Mouse (Mus musculus): ENCODE data around the gene CN725425. TPM values are rescaled to one million over a fixed set of nuclear protein-coding genes. Genes with fewer than 3 reads are reported as not detected.

The CN725425 gene
- total RNA-seq (2021): not detected
- long read RNA-seq, experiment 1: 0 reads
- long read RNA-seq, experiment 2: 0 reads

DNA sequence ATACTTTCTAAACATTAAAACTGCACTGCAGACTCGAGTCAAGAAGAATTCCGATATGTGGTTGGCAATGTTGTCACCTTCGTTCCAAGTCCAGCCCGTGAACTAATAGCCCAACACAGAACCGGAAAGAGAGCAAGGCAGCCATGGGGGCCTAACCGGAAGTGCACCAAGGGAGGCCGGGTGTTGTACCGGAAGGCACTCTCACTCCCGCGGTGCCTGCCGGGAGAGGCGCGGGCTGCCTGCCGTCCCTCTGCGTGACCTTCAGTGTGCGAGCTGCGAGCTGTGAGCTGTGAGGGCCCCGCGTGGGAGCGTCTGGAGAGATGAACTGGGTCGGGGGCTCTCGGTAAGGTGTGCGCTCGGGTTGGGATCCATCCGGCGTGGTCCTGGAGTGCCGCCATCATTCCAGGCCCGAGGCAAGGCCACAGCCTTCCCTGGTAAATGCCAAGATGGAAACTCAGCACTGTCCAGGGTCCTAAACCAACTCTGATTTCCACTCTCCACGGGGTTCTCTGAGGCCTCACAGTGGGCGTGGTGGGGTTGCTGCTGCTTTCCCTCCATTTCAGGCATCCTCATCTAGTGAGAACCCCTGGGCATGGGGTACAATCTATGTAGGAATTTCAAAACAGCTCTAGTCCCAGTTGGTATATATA lies at the start of gene CN725425:
Gene CN725425 (plus strand): TSS at position 239 of the 650 bp plus-strand sequence.
- DNase-seq: no peak

DNA sequence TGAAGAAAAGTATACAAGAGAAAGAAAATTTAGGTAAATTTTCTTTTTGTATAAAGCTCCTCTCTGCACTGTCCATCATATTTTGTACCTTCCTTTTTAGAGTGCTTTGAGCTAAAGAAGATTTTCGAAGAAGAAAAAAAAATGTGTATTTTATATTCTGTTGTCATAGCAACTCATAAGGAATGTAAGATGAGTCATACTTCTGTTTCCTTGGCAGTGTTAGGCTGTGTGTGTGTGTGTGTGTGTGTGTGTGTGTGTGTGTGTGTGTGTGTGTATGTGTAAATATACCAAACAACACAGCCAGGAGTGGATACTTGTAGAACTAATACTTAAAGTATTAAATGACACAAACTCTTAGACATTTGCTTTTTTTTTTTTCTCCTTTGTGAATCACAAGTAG lies 46.7 kb upstream of the CN725425 start:
- no peak for DNase-seq

DNA sequence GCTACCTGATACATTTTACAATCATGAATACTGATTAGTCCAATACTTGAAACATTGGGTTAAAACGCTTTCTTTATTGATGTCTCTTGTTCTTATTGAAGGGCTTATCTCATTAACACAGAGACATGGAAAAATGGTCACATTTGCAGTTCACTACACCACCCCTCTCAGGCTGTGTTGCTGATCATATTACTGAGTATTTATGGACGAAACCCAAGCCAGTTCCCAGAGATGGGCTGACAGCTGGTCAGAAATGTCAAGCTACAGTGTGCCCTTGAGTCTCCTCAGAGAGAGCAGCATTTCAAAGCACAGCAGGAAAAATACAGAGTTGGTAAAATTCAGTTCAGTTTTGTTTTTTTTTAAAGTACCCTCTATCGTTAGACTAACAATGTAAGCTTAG lies 46.0 kb upstream of the CN725425 start:
- DNase-seq: peak; percentile 24

DNA sequence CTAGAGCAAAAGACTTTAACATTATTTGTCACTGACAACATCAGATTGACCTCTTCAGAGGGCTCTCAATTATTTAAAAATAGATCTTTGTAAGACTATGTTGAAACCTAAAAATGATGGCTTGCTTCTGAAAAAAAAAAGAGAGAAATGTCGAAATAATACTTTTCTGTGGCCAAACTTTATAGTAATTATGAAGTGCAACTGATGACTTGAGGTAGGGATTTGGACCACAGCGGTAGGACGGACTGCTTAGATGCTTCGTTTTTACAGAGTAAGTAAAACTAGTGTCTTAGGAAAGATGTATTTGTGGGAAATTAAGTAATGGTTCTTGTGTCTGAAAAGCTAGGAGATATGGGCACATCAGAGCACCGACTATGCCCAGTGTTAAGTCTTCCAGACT lies 38.1 kb upstream of the CN725425 start:
- no peak for DNase-seq

DNA sequence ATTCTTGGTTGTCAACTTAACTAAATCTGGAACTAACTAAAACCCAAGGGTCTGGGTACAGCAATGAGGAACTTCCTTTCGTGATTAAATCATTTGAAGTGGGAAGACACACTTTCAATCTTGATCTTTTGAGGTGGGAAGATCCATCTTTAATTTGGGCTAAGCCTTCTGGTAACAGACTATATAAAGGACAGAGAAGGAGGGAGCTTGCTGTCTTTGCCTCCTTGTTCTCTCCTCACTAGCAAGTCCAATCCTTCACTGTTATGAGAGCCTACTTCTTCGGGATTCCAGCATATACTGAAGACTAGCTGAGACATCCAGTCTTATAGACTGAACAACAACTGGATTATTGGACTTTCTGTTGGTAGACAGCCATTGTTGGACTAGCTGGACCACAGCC lies 35.8 kb upstream of the CN725425 start:
- DNase-seq: no peak

DNA sequence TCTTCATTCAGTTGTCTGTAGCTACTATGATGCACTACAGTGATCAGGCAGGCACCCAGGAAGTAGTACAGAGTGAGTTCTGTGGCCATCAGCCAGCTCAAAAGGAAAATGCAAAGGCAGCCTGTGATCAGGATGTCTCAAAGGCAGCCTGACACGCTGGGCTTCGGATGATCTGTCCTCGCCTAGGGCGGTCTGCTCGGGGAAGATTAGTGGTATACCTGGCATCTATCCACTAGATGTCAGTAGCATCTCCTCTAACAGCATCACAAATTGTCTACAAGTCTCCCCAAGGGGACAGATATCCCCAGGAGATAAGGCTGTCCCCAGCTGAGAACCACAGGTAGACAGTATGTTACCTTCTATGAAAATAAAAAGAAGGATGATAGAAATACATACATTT lies 34.3 kb upstream of the CN725425 start:
- DNase-seq: no peak

DNA sequence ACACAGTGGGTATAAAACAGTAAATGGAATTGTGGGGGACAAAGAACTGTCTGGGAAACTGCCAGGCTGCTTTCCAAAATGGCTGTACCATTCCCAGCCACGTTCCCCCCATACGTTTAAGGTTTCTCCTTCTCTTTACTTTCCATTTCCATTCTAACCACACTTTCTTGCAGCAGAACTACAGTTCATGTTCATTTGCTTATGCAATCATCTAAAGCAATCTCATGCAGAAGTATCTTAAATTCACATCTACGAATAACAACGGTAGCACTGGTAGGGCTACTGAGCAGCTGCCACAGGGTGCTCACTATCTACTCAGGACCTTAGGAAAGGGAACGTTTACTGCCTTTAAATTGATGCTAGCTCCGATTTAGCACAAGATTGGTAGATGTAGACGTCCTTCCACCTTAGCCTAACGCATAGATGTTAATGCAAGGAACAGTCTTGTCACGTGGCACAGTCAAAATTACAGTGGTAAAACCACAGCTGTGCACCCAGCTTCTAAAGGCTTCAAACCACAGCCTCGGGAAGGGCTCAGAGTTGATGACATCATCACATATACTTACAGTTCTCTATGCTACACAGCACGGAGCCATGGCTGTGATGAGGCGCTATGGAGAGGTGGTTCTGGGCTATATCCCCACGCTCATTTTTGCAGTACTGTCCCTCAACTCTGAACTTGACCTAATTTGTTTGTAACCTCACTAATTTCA lies 31.3 kb upstream of the CN725425 start:
- DNase-seq: no peak

DNA sequence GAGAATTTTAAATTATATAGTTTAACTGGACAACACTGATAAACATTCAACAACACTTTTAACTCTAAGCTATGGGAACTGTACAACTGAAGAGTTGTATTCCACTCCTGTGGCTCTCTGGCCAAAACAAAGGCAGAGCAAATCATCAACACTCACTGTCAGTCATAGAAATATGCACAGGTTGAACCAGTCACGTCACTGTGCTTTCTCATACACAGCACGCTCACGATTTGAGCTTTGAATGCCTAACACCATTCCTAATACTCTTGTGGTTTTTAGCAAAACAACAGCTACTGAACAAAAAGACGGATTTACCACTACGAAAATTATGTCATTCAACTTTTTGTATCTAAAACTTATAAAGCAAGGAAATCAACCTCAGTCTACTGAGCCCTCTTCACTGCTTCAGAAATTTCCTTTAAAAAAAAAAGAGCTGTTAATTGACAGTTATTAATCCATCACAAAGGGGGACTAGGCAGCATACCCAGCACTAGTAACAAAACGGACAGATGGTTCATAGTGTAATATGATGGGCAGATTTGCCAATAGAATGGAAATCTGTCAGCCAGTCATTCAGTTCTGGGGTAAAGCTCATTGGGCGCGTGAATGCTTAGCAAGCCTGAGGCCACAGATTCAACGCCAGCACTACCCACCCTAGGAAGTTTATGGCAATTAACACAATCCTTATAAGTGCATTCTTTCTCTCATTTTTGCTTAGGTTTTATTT lies 28.5 kb upstream of the CN725425 start:
- no peak for DNase-seq

DNA sequence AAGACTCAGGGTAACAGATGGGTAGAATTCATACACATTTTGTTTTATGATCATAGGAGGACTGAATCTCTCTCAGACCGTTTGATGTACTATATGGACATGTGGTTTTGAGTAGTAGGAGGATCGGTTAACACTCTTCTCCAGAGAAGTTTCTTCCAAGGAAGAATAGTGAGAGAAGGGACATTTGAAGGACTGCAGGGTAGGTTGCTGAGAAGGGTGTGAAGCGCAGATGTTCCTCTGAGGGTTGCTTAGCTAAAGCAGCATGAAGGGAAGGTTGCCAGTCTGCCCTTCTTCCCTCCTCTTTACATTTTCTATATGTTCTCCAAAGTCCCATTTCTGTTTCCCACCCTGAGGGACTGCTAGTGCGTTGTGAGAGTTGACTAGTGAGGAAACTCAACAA lies 28.0 kb upstream of the CN725425 start:
- no peak for DNase-seq

DNA sequence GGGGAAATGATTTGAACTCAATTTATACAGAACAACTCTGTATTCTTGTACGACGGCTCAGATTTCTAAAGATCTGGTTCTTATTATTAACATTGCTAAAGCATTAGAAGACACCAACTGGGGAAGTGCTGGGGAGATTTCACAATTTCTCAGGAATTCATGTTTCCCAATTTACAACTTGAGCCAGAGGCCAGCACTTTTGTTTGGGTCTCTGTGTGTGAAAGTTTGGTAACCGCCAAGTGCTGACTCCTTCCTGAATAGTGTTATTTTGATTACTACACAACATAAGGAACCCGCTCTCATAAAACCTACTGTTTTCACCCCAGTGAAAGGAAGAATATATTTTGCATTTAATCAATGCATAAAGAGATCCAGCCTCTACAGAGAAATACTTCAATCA lies 27.1 kb upstream of the CN725425 start:
- DNase-seq: no peak

DNA sequence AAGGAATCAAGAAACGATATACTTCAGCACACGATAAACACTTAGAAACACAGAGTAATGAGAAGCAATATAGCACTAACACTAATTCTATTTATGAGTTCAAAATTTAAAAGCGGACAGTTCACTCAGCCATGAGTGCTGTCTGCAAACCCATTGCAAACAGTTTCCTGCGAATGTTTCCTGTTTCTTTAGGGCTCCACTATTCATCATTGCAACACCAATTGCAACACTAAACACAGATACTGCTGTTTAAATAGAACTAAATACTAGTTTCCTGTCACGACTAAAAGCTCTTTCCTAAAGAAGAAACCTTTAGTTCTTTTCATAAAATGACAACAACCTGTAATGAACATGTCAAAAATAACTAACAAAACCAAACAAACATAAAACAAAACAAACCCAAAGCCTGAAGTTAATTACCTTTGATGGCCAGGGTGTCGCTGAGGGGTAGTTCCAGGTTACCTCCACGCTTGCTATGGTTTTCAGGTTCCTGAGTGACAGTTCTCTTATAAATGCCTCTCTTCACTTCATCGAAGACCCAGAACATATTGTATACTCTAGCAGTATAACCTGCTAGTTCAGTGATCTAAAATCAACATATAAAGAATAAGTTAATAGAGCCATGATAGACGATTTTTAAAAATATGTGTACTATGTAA lies 20.5 kb upstream of the CN725425 start:
- no peak for DNase-seq

DNA sequence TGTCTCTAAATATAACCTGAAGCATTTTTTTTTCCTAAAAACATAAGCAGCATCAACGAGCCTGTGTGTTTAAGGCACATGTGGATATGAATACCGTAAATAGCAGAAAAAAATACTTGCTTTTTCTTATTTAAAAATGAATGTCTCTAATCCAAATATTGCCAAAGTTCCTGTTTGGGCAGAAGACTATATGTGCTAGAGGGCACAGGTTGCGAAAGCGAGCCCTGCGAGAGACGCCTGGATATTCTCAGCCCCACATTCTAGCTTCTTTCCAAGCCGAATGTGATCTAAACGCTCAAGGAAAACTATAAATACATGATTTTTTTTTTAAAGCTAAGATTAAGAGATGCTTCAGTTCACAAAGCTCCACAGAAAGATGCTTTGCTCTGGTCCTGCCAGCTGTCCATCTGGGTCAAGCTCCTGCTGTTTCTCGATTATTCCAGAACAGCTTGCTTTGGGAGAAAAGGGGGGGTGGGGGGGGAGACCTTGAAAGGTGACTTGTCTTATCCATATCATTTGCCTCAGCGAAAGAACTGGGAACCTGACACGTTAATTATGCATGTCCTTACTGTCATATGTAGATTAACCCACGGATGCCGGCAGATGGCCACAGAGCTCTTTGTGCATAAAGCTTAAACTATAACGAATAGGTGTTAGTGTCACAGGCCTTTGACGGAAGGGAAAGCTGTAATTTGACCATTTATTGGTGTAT lies 19.2 kb upstream of the CN725425 start:
- DNase-seq: no peak

DNA sequence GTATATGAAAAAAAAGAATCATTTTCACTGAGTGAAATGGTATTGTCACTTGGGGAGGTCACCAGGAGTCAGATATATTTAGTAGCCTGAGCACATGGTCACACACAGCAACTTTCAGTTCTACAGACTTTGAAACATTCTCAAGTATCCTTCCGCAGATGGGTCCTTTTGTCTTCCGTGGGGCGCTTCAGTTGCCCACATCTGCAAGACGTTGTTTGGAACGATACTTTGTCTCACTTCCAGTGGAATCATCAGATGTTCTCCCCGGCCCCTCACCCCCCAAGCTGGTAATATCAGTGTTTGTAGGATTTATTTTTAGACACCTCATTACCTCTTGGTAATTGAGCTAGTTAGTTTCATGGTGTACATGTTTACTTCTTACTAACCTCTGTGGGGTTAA lies 12.9 kb upstream of the CN725425 start:
- DNase-seq: no peak

DNA sequence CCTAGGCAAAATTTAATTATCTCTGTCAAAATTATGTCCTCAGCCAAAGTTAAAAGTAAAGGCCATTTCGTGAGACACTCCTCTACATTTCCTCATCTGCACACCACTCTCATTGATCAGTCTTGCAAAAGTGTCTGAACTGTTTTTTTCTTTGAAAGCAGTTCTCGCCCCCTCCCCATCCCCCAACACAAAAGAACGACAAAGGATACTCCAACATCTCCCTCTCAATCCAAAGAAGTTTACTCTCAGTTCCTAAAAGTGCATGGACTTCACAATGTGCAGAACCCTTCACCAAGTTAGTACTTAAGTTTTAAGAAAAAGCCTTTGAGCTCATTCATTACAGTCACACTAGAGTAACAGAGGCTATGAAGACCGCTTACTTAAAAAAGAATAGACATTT lies 9.3 kb upstream of the CN725425 start:
- no peak for DNase-seq

DNA sequence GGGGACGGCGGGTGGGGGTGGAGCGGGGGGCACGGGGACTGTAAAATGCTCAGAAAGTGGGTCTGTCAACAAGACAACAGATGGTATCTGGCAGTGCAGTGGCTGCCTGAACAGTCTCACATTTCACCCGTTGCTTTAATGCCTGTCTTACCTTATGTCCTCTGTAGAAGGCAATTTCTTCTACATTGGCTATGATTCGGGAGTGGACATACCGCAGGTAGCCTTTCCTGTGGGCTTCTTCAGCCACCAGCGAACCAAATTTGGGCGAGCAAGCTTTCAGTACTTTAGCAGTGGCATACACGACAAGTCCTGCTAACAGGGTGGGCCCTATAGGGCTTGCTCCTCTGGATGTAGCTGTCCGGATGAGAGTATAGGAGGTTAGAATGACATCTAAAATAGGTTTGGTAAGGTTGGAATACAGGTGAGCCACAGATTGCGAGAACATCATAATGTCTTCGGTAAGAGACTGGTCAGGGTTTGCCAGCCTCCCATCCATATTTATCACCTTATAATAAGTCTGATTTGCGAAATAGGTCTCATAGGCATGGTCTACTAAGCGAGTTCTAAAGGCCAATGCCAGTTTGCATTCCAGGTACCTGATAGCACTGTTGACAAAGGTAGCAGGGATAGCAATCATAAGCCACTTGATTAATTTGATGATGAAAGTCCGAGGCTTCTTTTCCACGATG lies 8.6 kb upstream of the CN725425 start:
- no peak for DNase-seq

DNA sequence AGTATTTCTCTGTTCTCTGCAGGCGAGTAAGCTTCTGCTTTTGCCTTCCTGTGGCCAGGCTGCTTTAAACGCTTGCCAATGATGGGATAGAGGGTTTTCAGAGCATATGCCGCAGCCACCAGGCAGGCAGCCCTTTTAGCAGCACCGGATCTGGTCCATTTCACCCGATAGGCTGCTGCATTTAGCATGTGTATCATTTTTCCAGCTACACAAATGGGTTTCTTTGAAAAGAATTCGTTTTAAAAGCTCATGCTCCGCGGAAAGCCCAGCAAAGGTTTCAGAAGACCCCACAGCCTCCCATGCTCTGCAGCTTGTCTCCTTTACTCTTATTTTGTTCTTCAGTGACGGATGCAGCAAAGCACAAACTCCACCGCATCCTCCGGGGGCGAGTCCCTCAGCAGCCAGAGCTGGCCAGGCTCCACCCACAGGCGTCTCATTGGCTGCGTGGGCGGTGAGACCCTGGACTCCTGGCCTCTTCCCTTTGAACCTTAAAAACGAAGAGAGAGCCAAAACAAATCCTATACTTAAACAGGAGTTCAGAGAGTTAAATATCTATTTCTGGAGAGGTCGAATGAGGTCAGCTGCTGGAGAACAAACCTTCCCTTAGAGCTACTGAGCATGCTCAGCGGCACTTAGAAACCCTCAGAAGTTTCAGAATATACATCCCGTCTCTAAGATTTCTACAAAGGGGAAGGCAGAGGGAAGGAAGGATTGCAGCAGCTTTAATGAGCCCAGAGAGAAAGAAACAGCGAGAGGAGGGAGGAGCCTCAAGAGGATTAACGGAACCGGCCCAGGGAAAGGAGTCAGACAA lies 7.7 kb upstream of the CN725425 start, which contains the start of gene Abcd2:
Gene Abcd2 (minus strand): TSS at position 388 of the 811 bp plus-strand sequence.
- peak; percentile 75 for DNase-seq

DNA sequence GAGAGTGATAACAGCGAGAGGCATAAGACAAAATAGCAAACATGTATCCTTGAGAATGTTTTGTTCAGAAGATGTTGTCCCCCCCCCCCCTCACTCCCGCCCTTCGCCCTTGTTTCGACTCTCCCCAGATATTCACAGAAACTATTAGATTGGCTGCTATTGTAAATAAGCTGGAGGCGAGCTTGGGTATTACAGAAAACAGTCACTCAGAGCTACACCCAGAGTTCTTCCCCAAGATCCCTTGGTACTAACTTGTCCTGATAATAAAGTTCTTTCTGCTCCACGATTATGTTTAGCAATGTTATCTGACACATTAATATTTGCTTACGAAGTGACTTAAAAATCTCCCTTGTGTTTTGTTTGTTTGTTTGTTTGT lies 7.1 kb upstream of the CN725425 start:
- no peak for DNase-seq

DNA sequence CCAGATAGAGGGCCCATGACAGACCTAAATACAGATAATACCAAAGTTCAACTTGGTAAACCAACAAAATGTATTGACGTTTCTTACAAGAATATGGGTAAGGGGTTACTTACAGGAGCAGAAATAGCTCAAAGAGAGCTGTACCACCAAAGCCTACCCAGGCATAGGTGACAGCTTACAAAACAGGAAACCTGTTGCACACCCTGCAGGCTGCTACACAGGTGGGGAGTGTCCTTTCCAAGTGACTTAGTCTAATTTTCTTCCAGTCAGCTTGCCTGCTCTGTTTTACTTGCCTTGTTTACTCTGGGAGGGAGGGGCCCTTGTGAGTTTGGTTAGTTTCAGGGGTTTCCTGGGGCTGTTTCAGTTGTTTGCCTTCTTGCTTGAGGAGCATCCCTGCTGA lies 1.5 kb downstream of the CN725425 start:
- DNase-seq: no peak

DNA sequence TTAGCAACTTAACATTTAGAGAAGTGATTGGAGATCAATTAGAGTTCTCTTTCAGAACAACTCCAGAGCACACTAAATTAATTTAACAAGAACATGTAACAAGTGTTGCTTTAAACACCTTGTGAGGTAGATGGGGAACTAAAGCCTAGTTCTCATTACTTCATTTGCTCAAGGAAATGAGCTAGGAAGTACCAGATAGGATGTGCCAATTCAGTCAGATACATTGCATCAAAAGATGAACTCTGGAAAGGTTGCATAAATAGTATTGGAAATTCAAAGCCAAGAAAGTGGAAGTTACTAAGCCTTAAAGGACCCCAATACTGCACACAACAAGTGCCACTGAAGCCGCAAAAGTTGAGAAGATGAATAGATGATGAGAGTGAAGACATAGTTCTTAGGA lies 3.2 kb downstream of the CN725425 start:
- DNase-seq: no peak

DNA sequence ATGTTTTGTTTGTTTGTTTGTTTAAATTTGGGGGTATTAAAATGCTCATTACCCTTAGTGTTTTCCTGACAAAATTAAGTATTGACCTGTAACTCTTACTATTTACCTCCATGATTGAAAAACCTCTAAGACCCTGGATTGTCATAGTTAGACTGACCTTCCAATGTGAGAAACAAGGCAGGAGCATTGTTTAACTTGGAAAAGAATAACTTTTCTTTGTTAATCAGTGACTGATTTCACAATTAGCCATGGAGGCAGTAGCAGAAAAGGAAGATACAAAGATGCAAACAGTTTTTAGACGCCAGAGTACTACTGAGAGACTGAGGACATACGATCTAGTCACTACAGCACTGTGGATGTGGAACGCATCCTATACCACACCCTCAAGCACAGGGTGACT lies 4.2 kb downstream of the CN725425 start:
- no peak for DNase-seq

DNA sequence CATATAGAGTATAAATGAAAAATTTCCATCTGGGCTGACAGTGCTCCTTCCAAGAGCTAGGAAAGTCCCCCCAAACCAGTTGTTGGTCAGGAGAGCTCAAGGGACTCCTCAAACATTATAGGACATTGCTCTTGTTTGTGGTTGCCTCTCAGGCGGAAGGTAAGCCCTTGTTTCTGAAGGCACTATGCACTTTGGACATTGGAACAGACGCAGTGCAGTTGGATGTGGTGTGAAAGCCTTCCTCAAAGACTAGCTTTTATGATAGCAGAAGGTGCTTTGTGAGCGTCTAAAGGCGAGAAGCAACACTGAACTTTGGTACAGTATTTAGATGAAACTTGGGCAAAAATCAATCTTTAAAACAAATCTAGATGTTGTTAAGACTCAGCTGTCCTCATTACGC lies 7.2 kb downstream of the CN725425 start:
- no peak for DNase-seq

Measured in gastrocnemius, postnatal 25 days (tissue).